In the genomic region with DNA sequence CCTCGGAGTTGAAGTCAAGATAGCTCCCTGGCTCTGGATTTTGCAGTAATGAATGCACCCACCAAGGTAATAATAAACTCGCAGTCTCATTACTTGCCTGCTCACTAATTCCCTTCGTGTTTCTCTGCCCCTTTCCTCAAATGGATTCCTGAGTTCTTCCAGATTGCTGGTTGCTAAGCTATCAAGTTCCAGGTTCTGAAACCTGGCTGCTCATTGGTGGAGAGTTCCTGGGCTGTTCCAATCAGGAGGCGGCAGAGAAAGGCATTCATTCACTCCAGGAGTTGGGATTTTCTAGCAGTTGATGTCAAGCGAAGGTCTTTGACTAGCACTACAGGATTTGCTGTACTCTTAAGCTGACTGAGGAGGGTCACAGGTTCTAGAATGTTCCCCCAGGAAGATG, we compare ENCODE assay signal across 17 mouse cellular contexts.
DNase-seq lines count a peak whose midpoint lies in the region; ATAC-seq and TF ChIP-seq lines count a peak whose summit lies in the region.
"Had no signal": no experiment of that assay in that cellular context is flagged by ENCODE, and none has a peak within 500 bp of the region (broad histone marks: within the 10 kb centered on the region; RNA-seq: fewer than 3 reads in every experiment).

No protein-coding gene starts in this region.

- peak; percentile 67 for ATAC-seq in forebrain, postnatal 0 days
- ATAC-seq in forebrain, embryonic 16.5 days: no peak
- peak; percentile 35; the same call in 1 of the 2 replicates for ATAC-seq in neural tube, embryonic 15.5 days (ENCODE audit: low FRiP score)
- ATAC-seq in kidney, embryonic 15.5 days (replicated peaks; ENCODE audit: low FRiP score): peak; percentile 78
- peak; percentile 29; the same call in 1 of the 2 replicates for ATAC-seq in stomach, embryonic 15.5 days (ENCODE audit: insufficient read depth, low FRiP score, low read depth)
- no peak for ATAC-seq in forebrain, embryonic 14.5 days
- ATAC-seq: activated CD4-positive, CD25-positive, alpha-beta regulatory T cell, adult 4 months had no signal

- H3K36me3 ChIP-seq in forebrain, postnatal 0 days (ENCODE audit: insufficient read depth): no peaks in the 10 kb centered on the region
- H3K36me3 ChIP-seq in forebrain, embryonic 16.5 days (ENCODE audit: control insufficient read depth, insufficient read depth): no peaks in the 10 kb centered on the region
- no peaks in the 10 kb centered on the region for H3K36me3 ChIP-seq in neural tube, embryonic 15.5 days
- no peaks in the 10 kb centered on the region for H3K36me3 ChIP-seq in kidney, embryonic 15.5 days
- H3K36me3 ChIP-seq in stomach, embryonic 15.5 days: no peaks in the 10 kb centered on the region
- no peaks in the 10 kb centered on the region for H3K36me3 ChIP-seq in forebrain, embryonic 14.5 days (ENCODE audit: control insufficient read depth, insufficient read depth, low read length)
- H3K36me3 ChIP-seq: forebrain, embryonic 10.5 days; heart, embryonic 12.5 days; hindbrain, embryonic 13.5 days had no signal

- no peak for TF ChIP-seq CTCF in forebrain, postnatal 0 days (IDR thresholded peaks at IDR 0.05; ENCODE audit: low read depth)

- 31% methylated on average over 5 of the region's 5 CpGs for WGBS in forebrain, postnatal 0 days
- 34% methylated on average over 5 of the region's 5 CpGs for WGBS in forebrain, embryonic 16.5 days
- WGBS in neural tube, embryonic 15.5 days: 43% methylated on average over 5 of the region's 5 CpGs
- 30% methylated on average over 5 of the region's 5 CpGs for WGBS in kidney, embryonic 15.5 days
- WGBS in stomach, embryonic 15.5 days: 30% methylated on average over 5 of the region's 5 CpGs
- 40% methylated on average over 5 of the region's 5 CpGs for WGBS in forebrain, embryonic 14.5 days

- H3K4me3 ChIP-seq in forebrain, postnatal 0 days (ENCODE audit: low read depth, low read length): no peak overlapping the region
- H3K4me3 ChIP-seq in forebrain, embryonic 16.5 days (replicated peaks; ENCODE audit: low read length): no peak overlapping the region
- no peak overlapping the region for H3K4me3 ChIP-seq in neural tube, embryonic 15.5 days (replicated peaks)
- no peak overlapping the region for H3K4me3 ChIP-seq in kidney, embryonic 15.5 days (replicated peaks)
- H3K4me3 ChIP-seq in stomach, embryonic 15.5 days (replicated peaks): no peak overlapping the region
- no peak overlapping the region for H3K4me3 ChIP-seq in forebrain, embryonic 14.5 days (ENCODE audit: low read depth, low read length)
- H3K4me3 ChIP-seq: forebrain, embryonic 10.5 days; heart, embryonic 12.5 days; hindbrain, embryonic 13.5 days; layer of hippocampus, adult 2 months had no signal

- H3K4me1 ChIP-seq in forebrain, postnatal 0 days (ENCODE audit: insufficient read depth): no peaks in the 10 kb centered on the region
- no peaks in the 10 kb centered on the region for H3K4me1 ChIP-seq in forebrain, embryonic 16.5 days (replicated peaks; ENCODE audit: control insufficient read depth, insufficient read depth, low read length)
- no peaks in the 10 kb centered on the region for H3K4me1 ChIP-seq in neural tube, embryonic 15.5 days
- H3K4me1 ChIP-seq in kidney, embryonic 15.5 days: 0 out of 2 replicates have a peak, but pooled peaks cover 4% of the 10 kb centered on the region
- H3K4me1 ChIP-seq in stomach, embryonic 15.5 days: no peaks in the 10 kb centered on the region
- no peaks in the 10 kb centered on the region for H3K4me1 ChIP-seq in forebrain, embryonic 14.5 days (ENCODE audit: control insufficient read depth, insufficient read depth, low read length)
- H3K4me1 ChIP-seq: hindbrain, embryonic 13.5 days had no signal

- no peak overlapping the region for H3K9ac ChIP-seq in forebrain, postnatal 0 days
- no peak overlapping the region for H3K9ac ChIP-seq in forebrain, embryonic 16.5 days (replicated peaks; ENCODE audit: low read depth, low read length)
- no peak overlapping the region for H3K9ac ChIP-seq in neural tube, embryonic 15.5 days (replicated peaks)
- H3K9ac ChIP-seq in kidney, embryonic 15.5 days: no peak overlapping the region
- no peak overlapping the region for H3K9ac ChIP-seq in stomach, embryonic 15.5 days
- H3K9ac ChIP-seq in forebrain, embryonic 14.5 days (ENCODE audit: low read length): no peak overlapping the region
- H3K9ac ChIP-seq: heart, embryonic 12.5 days; hindbrain, embryonic 13.5 days had no signal

- no peak for DNase-seq in forebrain, postnatal 0 days
- DNase-seq in neural tube, embryonic 10.5 days (ENCODE audit: extremely low spot score, low spot score): no peak
- no peak for DNase-seq in urinary bladder, postnatal 25 days (ENCODE audit: low spot score)
- DNase-seq in forebrain, embryonic 14.5 days (ENCODE audit: low spot score): no peak
- DNase-seq: cerebellum, postnatal 25 days; gastrocnemius, postnatal 14 days; lung, postnatal 10 days; thymus, postnatal 14 days had no signal

- peaks cover 15% of the 10 kb centered on the region; the same call in 1 of the 2 replicates for H3K27me3 ChIP-seq in forebrain, postnatal 0 days (ENCODE audit: insufficient read depth, low read length)
- H3K27me3 ChIP-seq in forebrain, embryonic 16.5 days (replicated peaks; ENCODE audit: control insufficient read depth, insufficient read depth, low read length): peaks cover 25% of the 10 kb centered on the region
- no peaks in the 10 kb centered on the region for H3K27me3 ChIP-seq in neural tube, embryonic 15.5 days (replicated peaks)
- no peaks in the 10 kb centered on the region for H3K27me3 ChIP-seq in kidney, embryonic 15.5 days
- no peaks in the 10 kb centered on the region for H3K27me3 ChIP-seq in stomach, embryonic 15.5 days (replicated peaks)
- H3K27me3 ChIP-seq in forebrain, embryonic 14.5 days (replicated peaks; ENCODE audit: control insufficient read depth, insufficient read depth, low read length): no peaks in the 10 kb centered on the region
- H3K27me3 ChIP-seq: heart, embryonic 12.5 days; hindbrain, embryonic 13.5 days had no signal

- no peak overlapping the region for H3K4me2 ChIP-seq in forebrain, postnatal 0 days (ENCODE audit: low read depth)
- no peak overlapping the region for H3K4me2 ChIP-seq in forebrain, embryonic 16.5 days (ENCODE audit: low read length)
- no peak overlapping the region for H3K4me2 ChIP-seq in neural tube, embryonic 15.5 days
- no peak overlapping the region for H3K4me2 ChIP-seq in kidney, embryonic 15.5 days
- no peak overlapping the region for H3K4me2 ChIP-seq in stomach, embryonic 15.5 days
- H3K4me2 ChIP-seq in forebrain, embryonic 14.5 days (ENCODE audit: low read length): no peak overlapping the region
- H3K4me2 ChIP-seq: heart, embryonic 12.5 days; hindbrain, embryonic 13.5 days had no signal

- no peak overlapping the region for H3K27ac ChIP-seq in forebrain, postnatal 0 days (ENCODE audit: low read depth, low read length)
- no peak overlapping the region for H3K27ac ChIP-seq in forebrain, embryonic 16.5 days (ENCODE audit: low read length)
- no peak overlapping the region for H3K27ac ChIP-seq in neural tube, embryonic 15.5 days (replicated peaks)
- H3K27ac ChIP-seq in kidney, embryonic 15.5 days: no peak overlapping the region
- no peak overlapping the region for H3K27ac ChIP-seq in stomach, embryonic 15.5 days
- H3K27ac ChIP-seq in forebrain, embryonic 14.5 days (ENCODE audit: low read depth, low read length): no peak overlapping the region
- H3K27ac ChIP-seq: forebrain, embryonic 10.5 days; hindbrain, embryonic 13.5 days; layer of hippocampus, adult 2 months had no signal

- no peaks in the 10 kb centered on the region for H3K9me3 ChIP-seq in forebrain, postnatal 0 days (ENCODE audit: low read length)
- H3K9me3 ChIP-seq in forebrain, embryonic 16.5 days (ENCODE audit: control insufficient read depth, low read length): no peaks in the 10 kb centered on the region
- no peaks in the 10 kb centered on the region for H3K9me3 ChIP-seq in neural tube, embryonic 15.5 days (replicated peaks)
- H3K9me3 ChIP-seq in kidney, embryonic 15.5 days (replicated peaks): no peaks in the 10 kb centered on the region
- no peaks in the 10 kb centered on the region for H3K9me3 ChIP-seq in stomach, embryonic 15.5 days
- H3K9me3 ChIP-seq in forebrain, embryonic 14.5 days (replicated peaks; ENCODE audit: control insufficient read depth, low read length): no peaks in the 10 kb centered on the region
- H3K9me3 ChIP-seq: forebrain, embryonic 10.5 days; heart, embryonic 12.5 days; hindbrain, embryonic 13.5 days had no signal

Comparison
In these comparisons a context has a peak if more than half of its experiments do, and no peak if none do; other contexts are left out.
1. ATAC-seq: peak in forebrain, postnatal 0 days (single experiment), neural tube, embryonic 15.5 days (single experiment), kidney, embryonic 15.5 days (single experiment) and stomach, embryonic 15.5 days (single experiment); none in forebrain, embryonic 16.5 days (single experiment) and forebrain, embryonic 14.5 days (single experiment).